Mouse (Mus musculus) kidney, postnatal 25 days (tissue): ENCODE data around the gene Slc2a5.

Experiments used
- DNase-seq, 2 experiments: peaks; one replicate each; pipeline ENCODE4 v3.0.0; 2021; ENCODE audit warnings: mixed read lengths in 2 of 2

The Slc2a5 gene

GRCm38 (mm10) chr4:150105671-150106070 lies 13.4 kb upstream of the Slc2a5 start:
- no peak for DNase-seq

- no peak for DNase-seq
These were observed 12.4 kb upstream of the Slc2a5 start for GRCm38 (mm10) chr4:150106637-150107036.

GRCm38 (mm10) chr4:150109636-150110035 lies 9.4 kb upstream of the Slc2a5 start:
- no peak for DNase-seq

- DNase-seq: no peak
These were observed 8.7 kb upstream of the Slc2a5 start for GRCm38 (mm10) chr4:150110373-150110772.

- peak; percentile 82 to 86 for DNase-seq
These were observed 6.2 kb upstream of the Slc2a5 start for GRCm38 (mm10) chr4:150112867-150113266.

- peak; percentile 56 to 86 for DNase-seq
These were observed 4.5 kb upstream of the Slc2a5 start for GRCm38 (mm10) chr4:150114505-150115061.

- no peak for DNase-seq
These were observed 1.8 kb upstream of the Slc2a5 start for GRCm38 (mm10) chr4:150117311-150117710.

- no peak for DNase-seq
These were observed 920 bp upstream of the Slc2a5 start for GRCm38 (mm10) chr4:150118163-150118562.

- DNase-seq: peak; percentile 78 to 94
These were observed 557 bp downstream of the Slc2a5 start for GRCm38 (mm10) chr4:150119640-150120039.

- DNase-seq: peak; percentile 69 to 79
These were observed 1.2 kb downstream of the Slc2a5 start for GRCm38 (mm10) chr4:150120173-150120833.

- DNase-seq: peak in 1 of 2 experiments; percentile 63
These were observed 2.3 kb downstream of the Slc2a5 start for GRCm38 (mm10) chr4:150121430-150121829.

- no peak for DNase-seq
These were observed 3.4 kb downstream of the Slc2a5 start for GRCm38 (mm10) chr4:150122476-150122875.

GRCm38 (mm10) chr4:150126373-150126772 lies 7.3 kb downstream of the Slc2a5 start:
- no peak for DNase-seq

GRCm38 (mm10) chr4:150127894-150128293 lies 8.8 kb downstream of the Slc2a5 start:
- DNase-seq: peak; percentile 46 to 68

- DNase-seq: peak; percentile 52 to 77
These were observed 9.5 kb downstream of the Slc2a5 start for GRCm38 (mm10) chr4:150128571-150128970.

- no peak for DNase-seq
These were observed 11.6 kb downstream of the Slc2a5 start for GRCm38 (mm10) chr4:150130661-150131060.

- peak; percentile 83 to 92 for DNase-seq
These were observed 13.7 kb downstream of the Slc2a5 start for GRCm38 (mm10) chr4:150132692-150133271.

GRCm38 (mm10) chr4:150135254-150135653 lies 16.2 kb downstream of the Slc2a5 start:
- DNase-seq: no peak

- DNase-seq: peak; percentile 70 to 83
These were observed 17.6 kb downstream of the Slc2a5 start for GRCm38 (mm10) chr4:150136693-150137092.

GRCm38 (mm10) chr4:150137368-150138083 lies 18.4 kb downstream of the Slc2a5 start:
- no peak for DNase-seq

- peak; percentile 55 to 74 for DNase-seq
These were observed 19.0 kb downstream of the Slc2a5 start for GRCm38 (mm10) chr4:150138084-150138543.

GRCm38 (mm10) chr4:150139090-150139489 lies 20.0 kb downstream of the Slc2a5 start:
- DNase-seq: peak in 1 of 2 experiments; percentile 54

GRCm38 (mm10) chr4:150140346-150140745 lies 21.3 kb downstream of the Slc2a5 start:
- no peak for DNase-seq
